Mouse (Mus musculus) intestine, postnatal 0 days (tissue): Measurements from ENCODE around the gene Ehd4. TPM values are rescaled to one million over a fixed set of nuclear protein-coding genes. Genes with fewer than 3 reads are reported as not detected.

Experiments
- ATAC-seq: fragments of 200-750 bp; cut with Nextera tagmentation; 2 replicates; pipeline ENCODE4 v1.8.0; 2017; ENCODE audit warnings: mild to moderate bottlenecking, moderate TSS enrichment, moderate library complexity
- H3K27ac ChIP-seq: fragments of 300-500 bp; sonication (generic); 2 replicates; pipeline ENCODE4 v1.5.1; 2014; ENCODE audit warnings: mild to moderate bottlenecking, low read depth, low read length, moderate library complexity
- H3K27me3 ChIP-seq: fragments of 300-500 bp; sonication (generic); replicated peaks from 2 replicates; pipeline ENCODE4 v1.6.1; 2014; ENCODE audit warnings: low read length, mixed read lengths; ENCODE audit not compliant: control insufficient read depth, insufficient read depth
- H3K36me3 ChIP-seq: fragments of 300-500 bp; sonication (generic); 2 replicates; pipeline ENCODE4 v1.6.1; 2014; ENCODE audit warnings: mild to moderate bottlenecking, moderate library complexity; ENCODE audit not compliant: control insufficient read depth, insufficient read depth
- H3K4me1 ChIP-seq: fragments of 300-500 bp; sonication (generic); replicated peaks from 2 replicates; pipeline ENCODE4 v1.6.1; 2014; ENCODE audit warnings: antibody characterized with exemption, low read length, mixed read lengths; ENCODE audit not compliant: control insufficient read depth, insufficient read depth
- H3K4me2 ChIP-seq: fragments of 300-500 bp; sonication (generic); replicated peaks from 2 replicates; pipeline ENCODE4 v1.6.1; 2014; ENCODE audit warnings: low read depth, mild to moderate bottlenecking, moderate library complexity
- H3K4me3 ChIP-seq: fragments of 300-500 bp; sonication (generic); 2 replicates; pipeline ENCODE4 v1.5.1; 2014; ENCODE audit warnings: low read depth, low read length
- H3K9ac ChIP-seq: fragments of 300-500 bp; sonication (generic); 2 replicates; pipeline ENCODE4 v1.6.1; 2014; ENCODE audit warnings: mild to moderate bottlenecking, low read depth, low read length
- H3K9me3 ChIP-seq: fragments of 300-500 bp; sonication (generic); 2 replicates; pipeline ENCODE4 v1.6.1; 2016; ENCODE audit warnings: mixed run types; ENCODE audit not compliant: control insufficient read depth
- CTCF ChIP-seq: sonication (generic); IDR thresholded peaks from 2 replicates; pipeline ENCODE4 v1.5.1; 2016; ENCODE audit warnings: low read depth, mild to moderate bottlenecking, control low read depth, antibody characterized with exemption, moderate library complexity
- WGBS: fragments of 180-500 bp; shearing (Covaris S2); extraction: QIAGEN DNeasy Blood & Tissue Kit; methylation state at CpG from one replicate; pipeline ENCODE4 v1.1.7; 2014; 5-methylcytosine and 5-hydroxymethylcytosine counted together
- polyA plus RNA-seq: library from polyadenylated mRNA; unstranded; fragments of >200 nt; fragmentation: Nextera tagmentation; extraction: Ambion mirVana; gene quantifications from 2 replicates; pipeline ENCODE4 v1.2.1, GENCODE M21; 2015

The Ehd4 gene
- polyA plus RNA-seq, 1 experiment from 2014 or later = 70.0 TPM

- peaks cover 5% of the 10 kb centered on the region; the same call in 1 of the 2 replicates for H3K4me1 ChIP-seq
- WGBS = 86% methylated on average over 3 of the region's 3 CpGs
- no peaks in the 10 kb centered on the region for H3K27me3 ChIP-seq
- H3K36me3 ChIP-seq = peaks cover 23% of the 10 kb centered on the region
- no peak overlapping the region for H3K4me3 ChIP-seq
- no peak overlapping the region for H3K9ac ChIP-seq
- no peak for TF ChIP-seq CTCF
- H3K9me3 ChIP-seq = no peaks in the 10 kb centered on the region
- no peak overlapping the region for H3K4me2 ChIP-seq
- H3K27ac ChIP-seq = no peak overlapping the region
- no peak for ATAC-seq
Observed at GRCm38 (mm10) chr2:120087391-120087790, 67.0 kb downstream of the Ehd4 start.

GRCm38 (mm10) chr2:120086038-120086437 is 68.4 kb downstream of the Ehd4 start:
- peaks cover 5% of the 10 kb centered on the region; the same call in 1 of the 2 replicates for H3K4me1 ChIP-seq
- H3K4me3 ChIP-seq = no peak overlapping the region
- H3K27me3 ChIP-seq = no peaks in the 10 kb centered on the region
- WGBS = 92% methylated on average over 3 of the region's 3 CpGs
- no peak for ATAC-seq
- H3K27ac ChIP-seq = no peak overlapping the region
- peaks cover 18% of the 10 kb centered on the region for H3K36me3 ChIP-seq
- no peak overlapping the region for H3K9ac ChIP-seq
- no peaks in the 10 kb centered on the region for H3K9me3 ChIP-seq
- H3K4me2 ChIP-seq = no peak overlapping the region
- TF ChIP-seq CTCF = no peak

- H3K9ac ChIP-seq = no peak overlapping the region
- WGBS = 33% methylated on average over 14 of the region's 14 CpGs
- no peaks in the 10 kb centered on the region for H3K9me3 ChIP-seq
- peak; percentile 80 for TF ChIP-seq CTCF
- H3K36me3 ChIP-seq = peaks cover 9% of the 10 kb centered on the region; the same call in 1 of the 2 replicates
- peak; percentile 90 for ATAC-seq
- no peak overlapping the region for H3K4me3 ChIP-seq
- peak overlapping the region; percentile 24; the same call in 1 of the 2 replicates for H3K4me2 ChIP-seq
- H3K4me1 ChIP-seq = peaks cover 5% of the 10 kb centered on the region; the same call in 1 of the 2 replicates
- peak overlapping the region; percentile 24 for H3K27ac ChIP-seq
- no peaks in the 10 kb centered on the region for H3K27me3 ChIP-seq
Observed at GRCm38 (mm10) chr2:120084593-120085361, 69.6 kb downstream of the Ehd4 start.

- Histone ChIP-seq H3K9ac (no peak overlapping the region), H3K27ac (no peak overlapping the region), H3K4me3 (no peak overlapping the region), H3K36me3 (no peaks in the 10 kb centered on the region), H3K9me3 (no peaks in the 10 kb centered on the region), H3K4me1 (peaks cover 5% of the 10 kb centered on the region; the same call in 1 of the 2 replicates), H3K4me2 (no peak overlapping the region), H3K27me3 (no peaks in the 10 kb centered on the region)
- 73% methylated on average over 2 of the region's 2 CpGs for WGBS
- TF ChIP-seq CTCF = peak; percentile 38
- ATAC-seq = no peak
Observed at GRCm38 (mm10) chr2:120082416-120082815, 72.0 kb downstream of the Ehd4 start.

- H3K9ac ChIP-seq = no peak overlapping the region
- H3K4me1 ChIP-seq = no peaks in the 10 kb centered on the region
- WGBS = 2% methylated on average over 36 of the region's 36 CpGs
- TF ChIP-seq CTCF = peak; percentile 84
- H3K36me3 ChIP-seq = no peaks in the 10 kb centered on the region
- peak overlapping the region; percentile 66 for H3K4me2 ChIP-seq
- peak overlapping the region; percentile 26 for H3K4me3 ChIP-seq
- H3K27ac ChIP-seq = no peak overlapping the region
- H3K9me3 ChIP-seq = no peaks in the 10 kb centered on the region
- ATAC-seq = peak; percentile 61
- peaks cover 4% of the 10 kb centered on the region; the same call in 1 of the 2 replicates for H3K27me3 ChIP-seq
Observed at GRCm38 (mm10) chr2:120076076-120076705, 78.2 kb downstream of the Ehd4 start.

- no peaks in the 10 kb centered on the region; the same call in 1 of the 2 replicates for H3K4me1 ChIP-seq
- ATAC-seq = no peak
- no peaks in the 10 kb centered on the region for H3K36me3 ChIP-seq
- no peak overlapping the region for H3K4me3 ChIP-seq
- H3K9ac ChIP-seq = no peak overlapping the region
- H3K27me3 ChIP-seq = peaks cover 4% of the 10 kb centered on the region; the same call in 1 of the 2 replicates
- H3K9me3 ChIP-seq = no peaks in the 10 kb centered on the region
- 86% methylated on average over 4 of the region's 4 CpGs for WGBS
- H3K4me2 ChIP-seq = no peak overlapping the region
- H3K27ac ChIP-seq = no peak overlapping the region
- no peak for TF ChIP-seq CTCF
Observed at GRCm38 (mm10) chr2:120074096-120074495, 80.3 kb downstream of the Ehd4 start.
